Mouse (Mus musculus) myocyte (in vitro differentiated cells): Measurements from ENCODE around the gene Adgrl2. TPM values are rescaled to one million over a fixed set of nuclear protein-coding genes. Genes with fewer than 3 reads are reported as not detected.

Source experiments
- H3K27me3 ChIP-seq: one replicate; pipeline ENCODE4 v1.6.1; 2011; ENCODE audit not compliant: control insufficient read depth, insufficient read depth, insufficient read length
- H3K36me3 ChIP-seq: one replicate; pipeline ENCODE4 v1.6.1; 2011; ENCODE audit not compliant: control insufficient read depth, insufficient read depth
- H3K4me2 ChIP-seq: one replicate; pipeline ENCODE4 v1.6.1; 2011; ENCODE audit warnings: low read depth, control low read depth
- H3K4me3 ChIP-seq: one replicate; pipeline ENCODE4 v1.5.1; 2011; ENCODE audit warnings: mild to moderate bottlenecking, control low read depth, moderate library complexity
- H3K79me2 ChIP-seq: one replicate; pipeline ENCODE4 v1.6.1; 2011; ENCODE audit not compliant: control insufficient read depth, insufficient read depth
- H3ac ChIP-seq: one replicate; pipeline ENCODE4 v1.6.1; 2011; ENCODE audit not compliant: control insufficient read depth, insufficient read length
- CEBPB ChIP-seq: IDR thresholded peaks from 2 replicates; pipeline ENCODE4 v1.6.1; 2011; ENCODE audit warnings: mild to moderate bottlenecking, moderate library complexity; ENCODE audit not compliant: poor library complexity, insufficient read depth, severe bottlenecking
- E2F4 ChIP-seq: IDR thresholded peaks from one replicate; pipeline ENCODE4 v1.6.1; 2011; ENCODE audit warnings: mild to moderate bottlenecking, control low read depth, moderate library complexity; ENCODE audit not compliant: insufficient read depth
- MAX ChIP-seq: IDR thresholded peaks from one replicate; pipeline ENCODE4 v1.6.1; 2011; ENCODE audit warnings: low read depth, mild to moderate bottlenecking, control low read depth
- MYOD1 ChIP-seq, 3 experiments: IDR thresholded peaks; one replicate each; pipeline ENCODE4 v1.6.1; 2011; ENCODE audit warnings: control low read depth in 2 of 3, low read depth in 2 of 3, mild to moderate bottlenecking in 2 of 3, moderate library complexity in 1 of 3; ENCODE audit not compliant: insufficient read length in 2 of 3, control insufficient read depth in 1 of 3
- MYOG ChIP-seq, 3 experiments: IDR thresholded peaks; one replicate each; pipeline ENCODE4 v1.6.1; 2011; ENCODE audit warnings: control low read depth in 2 of 3, low read depth in 2 of 3, mild to moderate bottlenecking in 2 of 3; ENCODE audit not compliant: insufficient read length in 2 of 3, control insufficient read depth in 1 of 3, insufficient read depth in 1 of 3
- POLR2A ChIP-seq: IDR thresholded peaks from one replicate; pipeline ENCODE4 v1.6.1; 2011; ENCODE audit warnings: low read depth, mild to moderate bottlenecking, control low read depth, moderate library complexity; ENCODE audit not compliant: insufficient read length
- POLR2AphosphoS2 ChIP-seq: IDR thresholded peaks from one replicate; pipeline ENCODE4 v1.6.1; 2011; ENCODE audit warnings: low read depth, control low read depth; ENCODE audit not compliant: insufficient read length
- REST ChIP-seq: IDR thresholded peaks from one replicate; pipeline ENCODE4 v1.6.1; 2011; ENCODE audit warnings: mild to moderate bottlenecking, control low read depth, moderate library complexity; ENCODE audit not compliant: insufficient read depth, insufficient read length
- SRF ChIP-seq: IDR thresholded peaks from one replicate; pipeline ENCODE4 v1.6.1; 2011; ENCODE audit warnings: low read depth; ENCODE audit not compliant: control insufficient read depth, insufficient read length
- TCF12 ChIP-seq: IDR thresholded peaks from one replicate; pipeline ENCODE4 v1.6.1; 2011; ENCODE audit warnings: mild to moderate bottlenecking, control low read depth; ENCODE audit not compliant: poor library complexity, insufficient read depth, severe bottlenecking
- TCF3 ChIP-seq: IDR thresholded peaks from one replicate; pipeline ENCODE4 v1.6.1; 2011; ENCODE audit warnings: low read depth, control low read depth; ENCODE audit not compliant: insufficient read length
- USF1 ChIP-seq: IDR thresholded peaks from one replicate; pipeline ENCODE4 v1.6.1; 2011; ENCODE audit warnings: low read depth, mild to moderate bottlenecking, control low read depth, moderate library complexity
- polyA plus RNA-seq: library from polyadenylated mRNA; unstranded; fragments of >200 nt; fragmentation: generic; extraction: Trizol; gene quantifications from one replicate; pipeline ENCODE4 v1.2.1, GENCODE M21; 2012; ENCODE audit warnings: missing spikeins

Adgrl2 gene
- polyA plus RNA-seq, 1 experiment = 11.7 TPM

DNA sequence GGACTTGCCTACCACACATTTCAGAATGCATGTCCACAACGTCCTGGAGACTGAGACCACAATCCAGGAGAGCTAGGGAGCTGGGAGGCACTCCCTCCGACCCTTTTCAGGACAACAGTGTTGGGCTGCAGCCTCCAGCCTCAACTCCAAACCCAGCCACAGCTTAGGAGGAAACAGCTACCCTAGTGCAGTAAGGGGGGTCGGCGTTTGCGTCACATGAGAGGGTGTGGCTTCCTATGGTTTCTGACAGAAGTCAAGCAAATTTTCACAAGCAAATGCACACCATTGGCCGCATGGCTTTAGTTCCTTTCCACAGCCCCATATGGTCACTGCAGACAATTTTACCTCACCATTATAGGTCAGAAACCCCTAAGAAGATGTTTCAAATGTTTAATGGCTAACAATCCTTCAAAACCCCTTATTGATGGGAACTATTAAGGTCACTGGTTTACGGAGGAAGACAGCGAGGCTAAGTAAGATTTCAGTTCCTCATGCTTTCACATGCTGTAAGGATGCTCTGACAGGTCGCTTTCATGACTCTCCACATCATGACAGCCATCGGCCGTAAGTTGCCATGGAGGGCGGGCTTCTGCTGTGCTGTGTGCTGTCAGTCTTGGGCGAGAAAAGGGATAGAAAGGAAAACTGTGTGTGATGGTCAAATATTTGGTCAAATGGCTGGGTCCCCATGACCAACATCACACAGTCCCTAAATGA is 94.8 kb downstream of the Adgrl2 start:
- no peaks in the 10 kb centered on the region for H3K36me3 ChIP-seq
- H3K27me3 ChIP-seq = no peaks in the 10 kb centered on the region
- no peak overlapping the region for H3K4me2 ChIP-seq
- H3K79me2 ChIP-seq = peaks cover 22% of the 10 kb centered on the region
- H3ac ChIP-seq = no peak overlapping the region
- no peak overlapping the region for H3K4me3 ChIP-seq
- TF ChIP-seq REST (no peak), USF1 (no peak), POLR2AphosphoS2 (no peak), MYOG (IDR thresholded peaks at IDR 0.05; ENCODE audit: control insufficient read depth in 1 of 3, insufficient read depth in 1 of 3, insufficient read length in 2 of 3, low read depth in 2 of 3) (no peak), SRF (no peak), MYOD1 (IDR thresholded peaks at IDR 0.05; ENCODE audit: control insufficient read depth in 1 of 3, insufficient read length in 2 of 3, low read depth in 2 of 3) (no peak), E2F4 (no peak), TCF3 (no peak), POLR2A (no peak), CEBPB (no peak), MAX (no peak), TCF12 (no peak)

- no peaks in the 10 kb centered on the region for H3K36me3 ChIP-seq
- H3ac ChIP-seq = no peak overlapping the region
- H3K4me2 ChIP-seq = no peak overlapping the region
- H3K27me3 ChIP-seq = no peaks in the 10 kb centered on the region
- TF ChIP-seq TCF3 (no peak), MAX (no peak), SRF (no peak), POLR2AphosphoS2 (no peak), USF1 (no peak), TCF12 (no peak), MYOD1 (IDR thresholded peaks at IDR 0.05; ENCODE audit: control insufficient read depth in 1 of 3, insufficient read length in 2 of 3, low read depth in 2 of 3) (no peak), CEBPB (no peak), REST (no peak), POLR2A (no peak), MYOG (IDR thresholded peaks at IDR 0.05; ENCODE audit: control insufficient read depth in 1 of 3, insufficient read depth in 1 of 3, insufficient read length in 2 of 3, low read depth in 2 of 3) (no peak)
- H3K79me2 ChIP-seq = peaks cover 16% of the 10 kb centered on the region
- H3K4me3 ChIP-seq = no peak overlapping the region
Measured at GRCm38 (mm10) chr3:148894867-148895266, 95.5 kb downstream of the Adgrl2 start.

- Histone ChIP-seq H3K4me3 (no peak overlapping the region), H3K79me2 (no peaks in the 10 kb centered on the region), H3K36me3 (no peaks in the 10 kb centered on the region), H3ac (no peak overlapping the region), H3K27me3 (no peaks in the 10 kb centered on the region), H3K4me2 (no peak overlapping the region)
- no peak for TF ChIP-seq CEBPB
- TF ChIP-seq REST = no peak
- TF ChIP-seq POLR2A = no peak
- no peak for TF ChIP-seq MYOG (IDR thresholded peaks at IDR 0.05; ENCODE audit: control insufficient read depth in 1 of 3, insufficient read depth in 1 of 3, insufficient read length in 2 of 3, low read depth in 2 of 3)
- no peak for TF ChIP-seq E2F4
- TF ChIP-seq MYOD1 (IDR thresholded peaks at IDR 0.05; ENCODE audit: control insufficient read depth in 1 of 3, insufficient read length in 2 of 3, low read depth in 2 of 3) = no peak
- TF ChIP-seq TCF12 = no peak
- TF ChIP-seq USF1 = no peak
- TF ChIP-seq MAX = no peak
- TF ChIP-seq SRF = no peak
Measured at GRCm38 (mm10) chr3:148887902-148888301, 102.5 kb downstream of the Adgrl2 start.

- Histone ChIP-seq H3K4me3 (no peak overlapping the region), H3K36me3 (no peaks in the 10 kb centered on the region), H3K4me2 (no peak overlapping the region), H3ac (no peak overlapping the region), H3K79me2 (no peaks in the 10 kb centered on the region), H3K27me3 (no peaks in the 10 kb centered on the region)
- no peak for TF ChIP-seq SRF
- TF ChIP-seq MYOD1 (IDR thresholded peaks at IDR 0.05; ENCODE audit: control insufficient read depth in 1 of 3, insufficient read length in 2 of 3, low read depth in 2 of 3) = no peak
Measured at GRCm38 (mm10) chr3:148886956-148887355, 103.4 kb downstream of the Adgrl2 start.

DNA sequence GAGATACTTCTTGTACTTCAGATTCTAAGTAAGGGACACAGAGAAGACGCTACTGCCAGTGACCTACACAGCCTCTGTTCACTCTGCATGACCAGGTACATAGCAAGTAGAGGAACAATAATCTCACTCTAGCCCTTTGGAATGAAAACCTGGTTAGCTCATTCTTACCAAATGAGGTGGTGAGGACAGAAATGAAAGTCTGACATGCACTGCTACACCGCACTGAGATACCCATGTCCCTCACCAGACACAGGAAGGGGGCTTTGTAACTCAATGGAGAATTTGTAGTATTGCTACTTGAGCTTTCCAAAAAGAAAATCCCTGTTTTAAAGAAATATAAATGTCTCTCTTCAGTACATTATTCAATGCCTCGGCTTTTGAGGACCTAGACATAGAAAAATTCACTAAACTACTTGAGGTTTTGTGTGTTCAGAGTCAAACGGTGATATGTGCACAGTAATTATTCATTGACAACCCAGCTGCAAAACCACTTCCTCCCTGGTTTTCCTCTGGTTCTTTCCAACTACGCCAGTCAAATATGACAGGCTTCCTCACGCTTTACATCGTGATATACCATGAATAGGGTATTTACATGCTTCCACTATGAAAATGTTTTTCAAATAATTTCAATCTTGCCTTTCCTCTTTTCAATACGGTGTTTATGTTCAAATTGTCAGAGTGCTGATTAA is 104.2 kb downstream of the Adgrl2 start:
- Histone ChIP-seq H3K27me3 (no peaks in the 10 kb centered on the region), H3K4me3 (no peak overlapping the region), H3ac (no peak overlapping the region), H3K79me2 (no peaks in the 10 kb centered on the region), H3K36me3 (no peaks in the 10 kb centered on the region), H3K4me2 (no peak overlapping the region)
- TF ChIP-seq POLR2AphosphoS2 (no peak), E2F4 (no peak), MYOG (IDR thresholded peaks at IDR 0.05; ENCODE audit: control insufficient read depth in 1 of 3, insufficient read depth in 1 of 3, insufficient read length in 2 of 3, low read depth in 2 of 3) (no peak), SRF (no peak), TCF12 (no peak), REST (no peak), MYOD1 (IDR thresholded peaks at IDR 0.05; ENCODE audit: control insufficient read depth in 1 of 3, insufficient read length in 2 of 3, low read depth in 2 of 3) (no peak), MAX (no peak), CEBPB (no peak), USF1 (no peak), POLR2A (no peak), TCF3 (no peak)
